Mouse (Mus musculus): Measurements from ENCODE around the gene Nelfa. TPM values are rescaled to one million over a fixed set of nuclear protein-coding genes. Genes with fewer than 3 reads are reported as not detected.

Gene Nelfa
- polyA plus RNA-seq, 1 experiment from 2014 or later: 38.5 TPM

- H3K9me3 ChIP-seq: 0 out of 2 replicates have a peak, but pooled peaks cover 7% of the 10 kb centered on the region
- no peaks in the 10 kb centered on the region for H3K4me1 ChIP-seq (replicated peaks)
- H3K36me3 ChIP-seq: peaks cover 82% of the 10 kb centered on the region
- no peaks in the 10 kb centered on the region for H3K27me3 ChIP-seq
- no peak overlapping the region for H3K27ac ChIP-seq (replicated peaks)
- H3K9ac ChIP-seq: no peak overlapping the region
- ATAC-seq (ENCODE audit: low read depth): no peak
- no peak overlapping the region for H3K4me3 ChIP-seq
- H3K4me2 ChIP-seq: no peak overlapping the region
Measured at GRCm38 (mm10) chr5:33857693-33858092, 78.5 kb downstream of the Nelfa start.

GRCm38 (mm10) chr5:33854019-33854418 is 82.2 kb downstream of the Nelfa start:
- 70% methylated on average over 2 of the region's 2 CpGs for WGBS

GRCm38 (mm10) chr5:33853086-33853485 is 83.1 kb downstream of the Nelfa start:
- peaks cover 47% of the 10 kb centered on the region for H3K36me3 ChIP-seq
- H3K27me3 ChIP-seq: no peaks in the 10 kb centered on the region
- no peak overlapping the region for H3K4me3 ChIP-seq
- ATAC-seq (ENCODE audit: low read depth): no peak
- whole genome bisulfite sequencing: 93% methylated on average over 1 of the region's 1 CpGs
- no peaks in the 10 kb centered on the region for H3K4me1 ChIP-seq (replicated peaks)
- no peak overlapping the region for H3K27ac ChIP-seq (replicated peaks)
- no peak overlapping the region for H3K9ac ChIP-seq
- H3K4me2 ChIP-seq: no peak overlapping the region
- no peaks in the 10 kb centered on the region for H3K9me3 ChIP-seq

More at GRCm38 (mm10) chr5:33854019-33854418, 82.2 kb downstream of the Nelfa start:
- ATAC-seq (ENCODE audit: low read depth): no peak
- H3K27ac ChIP-seq (replicated peaks): no peak overlapping the region
- no peak overlapping the region for H3K4me3 ChIP-seq
- H3K4me1 ChIP-seq (replicated peaks): no peaks in the 10 kb centered on the region
- H3K27me3 ChIP-seq: no peaks in the 10 kb centered on the region
- peaks cover 57% of the 10 kb centered on the region for H3K36me3 ChIP-seq
- no peaks in the 10 kb centered on the region for H3K9me3 ChIP-seq
- H3K9ac ChIP-seq: no peak overlapping the region
- H3K4me2 ChIP-seq: no peak overlapping the region

DNA sequence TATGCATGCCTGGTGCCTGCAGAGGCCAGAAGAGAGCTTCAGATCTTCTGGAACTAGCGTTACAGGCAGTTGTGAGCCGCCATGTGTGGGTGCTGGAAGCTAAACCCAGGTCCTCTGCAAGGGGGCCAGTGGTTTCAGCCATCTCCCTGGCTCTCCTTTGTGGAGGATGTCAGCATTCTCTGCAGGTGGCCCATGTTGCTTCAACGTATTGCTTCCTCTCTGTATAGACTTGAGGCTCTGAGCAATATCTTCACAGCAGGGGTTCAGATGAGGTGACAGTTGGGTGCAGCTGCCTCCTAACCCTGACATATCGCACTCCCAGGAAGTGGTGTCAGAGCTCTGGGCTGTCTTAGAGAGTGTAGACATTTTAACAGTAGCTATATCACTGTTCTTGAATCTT is 84.7 kb downstream of the Nelfa start:
- no peak for ATAC-seq (ENCODE audit: low read depth)
- 88% methylated on average over 4 of the region's 4 CpGs for WGBS
- Histone ChIP-seq H3K4me1 (replicated peaks) (no peaks in the 10 kb centered on the region), H3K4me2 (no peak overlapping the region), H3K4me3 (no peak overlapping the region), H3K9me3 (no peaks in the 10 kb centered on the region), H3K9ac (no peak overlapping the region), H3K27me3 (no peaks in the 10 kb centered on the region), H3K36me3 (peaks cover 42% of the 10 kb centered on the region), H3K27ac (replicated peaks) (no peak overlapping the region)

Small RNA genes lying within 50 kb of the gene (microRNA-seq; reads per million reads assigned to microRNA genes)
- gene Mir7024: not detected

Other genes with a start within 250 kb of the Nelfa start
- 42.3 and 44.9 TPM in 2 replicates for gene Fgfr3, start 214.7 kb downstream of the Nelfa start, polyA plus RNA-seq (2015; fragmentation: Nextera tagmentation; extraction: Ambion mirVana)
- gene Letm1, start 153.6 kb downstream of the Nelfa start, polyA plus RNA-seq (2015; fragmentation: Nextera tagmentation; extraction: Ambion mirVana): 58.3 and 59.4 TPM in 2 replicates
- gene Nsd2, start 115.7 kb downstream of the Nelfa start, polyA plus RNA-seq (2015; fragmentation: Nextera tagmentation; extraction: Ambion mirVana): 63.1 and 68.8 TPM in 2 replicates
- 369 and 526 TPM in 2 replicates for gene Gm1673, start 47.0 kb upstream of the Nelfa start, polyA plus RNA-seq (2015; fragmentation: Nextera tagmentation; extraction: Ambion mirVana)
- gene Nat8l, start 59.6 kb upstream of the Nelfa start, polyA plus RNA-seq (2015; fragmentation: Nextera tagmentation; extraction: Ambion mirVana): 4.3 and 4.7 TPM in 2 replicates
- gene Poln, start 233.0 kb upstream of the Nelfa start, polyA plus RNA-seq (2015; fragmentation: Nextera tagmentation; extraction: Ambion mirVana): 0.29 and 1.0 TPM in 2 replicates
- 15.2 and 17.9 TPM in 2 replicates for gene Haus3, start 233.1 kb upstream of the Nelfa start, polyA plus RNA-seq (2015; fragmentation: Nextera tagmentation; extraction: Ambion mirVana)

Data from neural tube, embryonic 13.5 days (tissue).